Mouse (Mus musculus) spleen, adult 2 months (tissue): Measurements from ENCODE around the gene Elmod3.

Experiments
- CTCF ChIP-seq: fragments of 200-500 bp; IDR thresholded peaks from 2 replicates; pipeline ENCODE4 v1.5.1; 2011; ENCODE audit warnings: mild to moderate bottlenecking, inconsistent platforms; ENCODE audit not compliant: insufficient read depth, insufficient read length, insufficient replicate concordance; ENCODE audit errors: extremely low read depth
- POLR2A ChIP-seq: fragments of 200-500 bp; IDR thresholded peaks from 2 replicates; pipeline ENCODE4 v1.6.1; 2011; ENCODE audit warnings: low read depth, low read length, inconsistent platforms

DNA sequence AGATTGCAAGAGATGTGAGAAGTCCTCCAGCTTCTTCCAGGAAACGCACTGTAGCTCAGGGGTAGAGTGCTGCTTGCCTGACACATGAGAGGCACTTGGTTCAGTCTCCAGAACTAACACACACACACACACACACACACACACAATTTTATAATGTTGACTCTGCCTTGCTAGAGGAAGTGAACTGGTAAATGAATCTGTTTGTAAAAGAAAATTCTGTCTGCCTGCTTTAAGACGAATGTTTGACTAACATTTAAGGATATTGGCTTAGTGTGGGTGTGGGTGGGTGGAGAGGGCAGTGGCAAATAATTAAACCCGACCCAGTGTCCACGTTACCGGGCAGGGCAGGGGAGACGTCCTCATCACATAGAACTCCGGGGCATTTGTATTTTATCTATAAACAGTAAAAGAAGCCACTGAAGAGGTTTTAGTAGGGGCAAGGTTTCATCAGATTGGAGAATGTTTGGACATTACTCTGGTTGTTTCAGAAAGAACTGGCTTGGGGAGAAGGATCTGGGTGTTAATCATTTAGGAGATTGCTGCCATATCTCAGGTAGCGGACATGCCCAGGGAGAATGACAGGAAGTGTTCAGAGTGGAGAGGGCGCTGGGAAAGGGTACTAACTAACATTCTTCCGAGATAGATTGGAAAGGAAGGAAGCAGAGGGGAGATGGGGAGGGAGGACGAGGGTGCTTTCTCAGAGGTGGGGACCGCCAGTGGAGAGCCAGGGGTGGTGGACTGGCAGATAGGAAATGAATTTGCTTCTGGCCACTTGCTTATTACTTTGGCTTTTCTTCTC lies 21.7 kb upstream of the Elmod3 start:
- no peak for TF ChIP-seq CTCF
- TF ChIP-seq POLR2A = no peak
